Mouse (Mus musculus): Measurements from ENCODE around the gene Tcp11l2.

GRCm38 (mm10) chr10:84535458-84535857 is 41.0 kb upstream of the Tcp11l2 start:
- TF ChIP-seq ELF1 (IDR thresholded peaks at IDR 0.05; ENCODE audit: low read depth, low read length) (no peak), ZNF384 (IDR thresholded peaks at IDR 0.05; ENCODE audit: low read depth, low read length) (no peak), CTCF (IDR thresholded peaks at IDR 0.05 in 2 of 3, conservative IDR thresholded peaks at IDR 0.05 in 1 of 3; ENCODE audit: control insufficient read depth in 1 of 3, insufficient read depth in 1 of 3, low read depth in 2 of 3, low read length in 3 of 3, poor library complexity in 1 of 3, severe bottlenecking in 1 of 3) (no peak), ZMIZ1 (IDR thresholded peaks at IDR 0.05; ENCODE audit: low read depth, low read length) (no peak), EP300 (IDR thresholded peaks at IDR 0.05; ENCODE audit: low read depth in 1 of 2, low read length in 2 of 2) (no peak), TCF12 (IDR thresholded peaks at IDR 0.05; ENCODE audit: low read depth, low read length) (no peak), USF1 (IDR thresholded peaks at IDR 0.05; ENCODE audit: low read depth, low read length) (no peak), GATA1 (IDR thresholded peaks at IDR 0.05; ENCODE audit: low read depth, low read length) (no peak), POLR2A (IDR thresholded peaks at IDR 0.05; ENCODE audit: control insufficient read depth in 1 of 2, insufficient read depth in 1 of 2, low read depth in 1 of 2, low read length in 2 of 2, poor library complexity in 1 of 2) (no peak), GABPA (IDR thresholded peaks at IDR 0.05; ENCODE audit: low read depth, low read length) (no peak), NELFE (IDR thresholded peaks at IDR 0.05; ENCODE audit: low read depth, low read length) (no peak), BHLHE40 (IDR thresholded peaks at IDR 0.05; ENCODE audit: borderline replicate concordance, low read depth, low read length) (no peak), MAX (IDR thresholded peaks at IDR 0.05; ENCODE audit: low read length) (no peak), MXI1 (IDR thresholded peaks at IDR 0.05; ENCODE audit: low read depth, low read length) (no peak)

Measured in MEL (cell line).